Mouse (Mus musculus): ENCODE data around the gene Dpp7. TPM values are rescaled to one million over a fixed set of nuclear protein-coding genes. Genes with fewer than 3 reads are reported as not detected.
A peak's percentile ranks its signal among the peaks of the same experiment; 100 is the strongest.

Dpp7 gene
- total and polyA plus RNA-seq, 3 experiments: 24.6 to 25.9 TPM; not detected in 1

DNA sequence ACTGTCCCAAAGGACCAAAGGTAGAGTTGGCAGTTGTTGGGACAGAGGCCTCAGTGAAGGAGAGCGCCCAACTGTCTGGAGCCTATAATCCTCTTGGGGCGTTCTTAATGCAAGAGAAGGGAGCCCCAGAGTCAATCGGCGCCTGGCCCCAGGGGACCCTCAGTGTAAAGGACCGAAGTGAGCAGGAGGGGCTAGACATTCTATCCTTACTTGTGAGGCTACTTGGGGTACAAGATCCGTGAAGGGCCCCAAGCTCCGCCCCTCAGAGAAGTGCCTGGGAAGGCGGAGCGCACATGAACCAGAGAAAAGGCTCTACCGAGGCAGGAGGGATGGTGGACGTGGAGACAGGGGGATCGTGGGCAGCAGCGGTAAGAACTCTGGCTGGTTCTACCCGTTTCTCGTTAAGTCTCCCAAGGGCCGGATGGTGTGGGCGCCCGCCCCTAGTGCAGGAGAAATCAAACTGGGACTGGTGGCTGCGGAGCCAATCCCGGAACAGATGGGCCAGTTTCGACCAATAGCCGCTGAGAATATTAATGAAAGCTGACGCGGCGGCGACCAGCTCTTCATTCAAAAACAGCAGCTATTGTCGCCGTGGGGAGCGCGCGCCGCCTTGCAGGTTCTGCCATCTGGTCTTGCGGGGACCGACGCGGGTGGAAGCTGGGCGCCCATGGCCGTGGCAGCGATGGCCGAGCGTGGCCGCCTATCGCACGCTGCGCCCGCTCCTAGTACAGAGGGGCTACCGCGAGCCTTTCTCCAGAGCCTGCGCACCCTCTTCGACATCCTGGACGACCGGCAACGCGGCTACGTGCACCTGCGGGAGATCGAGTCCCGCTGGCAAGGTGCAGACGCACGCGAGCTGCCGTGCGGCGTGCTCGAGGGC lies 15.8 kb upstream of the Dpp7 start, which contains the start of gene Sapcd2 (continued):
- TF ChIP-seq TCF12 (IDR thresholded peaks at IDR 0.05; ENCODE audit: low read depth, low read length): peak; percentile 69; the same call in 1 of the 2 replicates
- peak; percentile 71 for TF ChIP-seq HCFC1 (IDR thresholded peaks at IDR 0.05; ENCODE audit: low read depth, low read length)
- no peak for TF ChIP-seq GABPA (IDR thresholded peaks at IDR 0.05; ENCODE audit: low read depth, low read length)
- peak; percentile 86 for TF ChIP-seq ZMIZ1 (IDR thresholded peaks at IDR 0.05; ENCODE audit: low read depth, low read length)
- peak; percentile 67; the same call in 1 of the 2 replicates for TF ChIP-seq ELF1 (IDR thresholded peaks at IDR 0.05; ENCODE audit: low read depth, low read length)
- no peak for TF ChIP-seq CHD1 (IDR thresholded peaks at IDR 0.05; ENCODE audit: low read depth, low read length)
- TF ChIP-seq TBP (IDR thresholded peaks at IDR 0.05; ENCODE audit: low read depth, low read length): peak; percentile 95
- TF ChIP-seq SMC3 (IDR thresholded peaks at IDR 0.05; ENCODE audit: low read depth, low read length): no peak
- no peak for TF ChIP-seq RAD21 (IDR thresholded peaks at IDR 0.05; ENCODE audit: low read depth, low read length)
- TF ChIP-seq ZC3H11A (IDR thresholded peaks at IDR 0.05; ENCODE audit: low read depth, low read length): no peak
- no peak for TF ChIP-seq ZKSCAN1 (IDR thresholded peaks at IDR 0.05; ENCODE audit: low read depth, low read length)
- peak; percentile 30; the same call in 1 of the 2 replicates for TF ChIP-seq NRF1 (IDR thresholded peaks at IDR 0.05; ENCODE audit: insufficient read depth, low read depth, low read length, poor library complexity, severe bottlenecking)

- peak overlapping the region; percentile 43 for H3K27ac ChIP-seq (ENCODE audit: control insufficient read depth, low read depth, low read length)
- peak overlapping the region; percentile 47 for H3K9ac ChIP-seq (ENCODE audit: control insufficient read depth, low read depth, low read length, poor library complexity, severe bottlenecking)
Observed at GRCm38 (mm10) chr2:25369996-25370395, 13.8 kb upstream of the Dpp7 start.

More at GRCm38 (mm10) chr2:25369996-25370395, 13.8 kb upstream of the Dpp7 start:
- H3K4me1 ChIP-seq (ENCODE audit: control insufficient read depth in 1 of 2, insufficient read depth in 2 of 2, low read length in 2 of 2): peaks cover 7 to 20% of the 10 kb centered on the region in 2 experiments
- H3K4me3 ChIP-seq (ENCODE audit: control insufficient read depth in 1 of 2, insufficient read depth in 1 of 2, low read depth in 2 of 2, low read length in 2 of 2): peak overlapping the region; percentile 18 to 34; a peak in 2 of 4 replicates
- no peaks in the 10 kb centered on the region for H3K27me3 ChIP-seq (ENCODE audit: control insufficient read depth in 1 of 2, insufficient read depth in 2 of 2, low read length in 2 of 2)
- no peak for TF ChIP-seq MYB (IDR thresholded peaks at IDR 0.05; ENCODE audit: low read depth, low read length)
- no peak for TF ChIP-seq POLR2AphosphoS5 (IDR thresholded peaks at IDR 0.05; ENCODE audit: borderline replicate concordance, low read depth, low read length)
- TF ChIP-seq TBP (IDR thresholded peaks at IDR 0.05; ENCODE audit: low read depth, low read length): 0 out of 2 replicates have a peak, but pooled peaks have one; percentile 19
- peak; percentile 48; the same call in 1 of the 2 replicates for TF ChIP-seq ETS1 (IDR thresholded peaks at IDR 0.05; ENCODE audit: low read depth, low read length)
- peak in 1 of 2 experiments; percentile 63; a peak in 2 of 4 replicates for TF ChIP-seq EP300 (IDR thresholded peaks at IDR 0.05; ENCODE audit: low read depth in 1 of 2, low read length in 2 of 2)
- peak; percentile 55 for TF ChIP-seq GATA1 (IDR thresholded peaks at IDR 0.05; ENCODE audit: low read depth, low read length)
- no peak for TF ChIP-seq UBTF (IDR thresholded peaks at IDR 0.05; ENCODE audit: borderline replicate concordance, insufficient read depth, low read depth, low read length)
- no peak for TF ChIP-seq RCOR1 (IDR thresholded peaks at IDR 0.05; ENCODE audit: low read depth, low read length)
- no peak for TF ChIP-seq ZNF384 (IDR thresholded peaks at IDR 0.05; ENCODE audit: low read depth, low read length)
- TF ChIP-seq SIN3A (IDR thresholded peaks at IDR 0.05; ENCODE audit: low read length): peak; percentile 52; the same call in 1 of the 2 replicates
- no peaks in the 10 kb centered on the region for H3K9me3 ChIP-seq (replicated peaks; ENCODE audit: insufficient read depth, low read length)
- peak; percentile 68 for DNase-seq (ENCODE audit: low read depth, low spot score)
- H3K79me2 ChIP-seq (ENCODE audit: control insufficient read depth, insufficient read depth, low read length, poor library complexity): peaks cover 18% of the 10 kb centered on the region
- peaks cover 0 to 10% of the 10 kb centered on the region in 2 experiments; a peak in 2 of 4 replicates for H3K36me3 ChIP-seq (ENCODE audit: control insufficient read depth in 1 of 2, insufficient read depth in 2 of 2, low read length in 2 of 2)
